Mouse (Mus musculus): ENCODE results near the gene Abhd14b. TPM values are rescaled to one million over a fixed set of nuclear protein-coding genes. Genes with fewer than 3 reads are reported as not detected.

Abhd14b gene
- polyA plus RNA-seq, 1 experiment: 80.0 TPM

DNA sequence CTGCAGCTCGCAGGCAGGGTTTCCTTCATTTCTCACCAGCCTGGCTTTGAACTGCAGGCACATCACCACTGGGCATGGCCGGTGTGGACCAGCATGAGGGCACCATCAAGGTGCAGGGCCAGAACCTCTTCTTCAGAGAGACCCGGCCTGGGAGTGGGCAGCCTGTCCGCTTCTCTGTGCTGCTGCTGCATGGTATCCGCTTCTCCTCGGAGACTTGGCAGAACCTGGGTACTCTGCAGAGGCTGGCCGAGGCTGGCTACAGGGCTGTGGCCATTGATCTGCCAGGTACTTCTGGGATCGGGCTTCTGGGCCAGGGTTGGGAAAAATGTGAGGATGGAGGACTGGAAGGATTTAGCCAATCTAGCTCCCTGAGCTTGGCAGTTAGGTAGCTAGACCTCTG, 2.7 kb downstream of the Abhd14b start:
- DNase-seq: no peak
- 82% methylated on average over 8 of the region's 8 CpGs for WGBS
- H3K4me3 ChIP-seq (replicated peaks; ENCODE audit: extremely low read depth, low read depth, low read length): no peak overlapping the region
- no peak for TF ChIP-seq CTCF (IDR thresholded peaks at IDR 0.05; ENCODE audit: insufficient read depth, low read length)
- TF ChIP-seq POLR2A (IDR thresholded peaks at IDR 0.05; ENCODE audit: borderline replicate concordance, extremely low read depth, low read depth, low read length): no peak
- H3K4me1 ChIP-seq (ENCODE audit: control insufficient read depth, insufficient read depth, low read length): peaks cover 21% of the 10 kb centered on the region

DNA sequence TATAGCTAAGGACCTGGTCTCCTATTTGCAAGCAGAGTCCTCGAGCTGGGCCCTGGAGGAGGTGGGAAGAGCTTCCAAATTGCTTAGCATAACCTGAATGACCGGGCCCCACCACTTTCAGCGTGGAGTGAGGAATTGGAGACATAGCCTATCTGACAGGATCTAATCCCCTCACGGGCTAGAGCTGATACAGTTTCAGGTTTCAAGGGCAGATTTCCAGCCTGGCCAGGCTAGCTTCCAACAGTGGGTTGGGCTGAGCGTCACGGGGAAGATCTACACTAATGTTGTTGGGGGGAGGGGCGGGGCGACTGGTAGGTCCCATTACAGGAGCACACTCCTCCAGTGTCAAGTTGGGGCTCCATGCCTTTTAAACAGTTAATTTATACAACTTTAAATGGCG, 3.4 kb downstream of the Abhd14b start:
- Histone ChIP-seq H3K4me3 (replicated peaks; ENCODE audit: extremely low read depth, low read depth, low read length) (no peak overlapping the region), H3K4me1 (ENCODE audit: control insufficient read depth, insufficient read depth, low read length) (peaks cover 21% of the 10 kb centered on the region)
- 35% methylated on average over 9 of the region's 9 CpGs for WGBS
- peak; percentile 47 for DNase-seq
- TF ChIP-seq POLR2A (IDR thresholded peaks at IDR 0.05; ENCODE audit: borderline replicate concordance, extremely low read depth, low read depth, low read length) (no peak), CTCF (IDR thresholded peaks at IDR 0.05; ENCODE audit: insufficient read depth, low read length) (no peak)

DNA sequence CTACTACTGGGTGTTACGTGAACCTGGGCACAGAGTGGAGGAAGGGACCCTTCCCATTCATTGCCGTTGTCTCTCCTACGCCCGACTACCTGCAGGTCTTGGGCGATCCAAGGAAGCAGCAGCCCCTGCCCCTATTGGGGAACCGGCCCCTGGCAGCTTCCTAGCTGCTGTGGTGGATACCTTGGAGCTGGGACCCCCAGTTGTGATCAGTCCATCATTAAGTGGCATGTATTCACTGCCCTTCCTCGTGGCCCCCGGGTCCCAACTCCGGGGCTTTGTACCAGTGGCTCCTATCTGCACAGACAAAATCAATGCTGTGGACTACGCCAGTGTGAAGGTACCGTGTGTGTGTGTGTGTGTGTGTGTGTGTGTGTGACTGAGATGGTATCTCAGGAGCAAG, 4.0 kb downstream of the Abhd14b start:
- Histone ChIP-seq H3K4me3 (replicated peaks; ENCODE audit: extremely low read depth, low read depth, low read length) (no peak overlapping the region), H3K4me1 (ENCODE audit: control insufficient read depth, insufficient read depth, low read length) (peaks cover 21% of the 10 kb centered on the region)
- WGBS: 77% methylated on average over 11 of the region's 11 CpGs
- DNase-seq: no peak
- no peak for TF ChIP-seq POLR2A (IDR thresholded peaks at IDR 0.05; ENCODE audit: borderline replicate concordance, extremely low read depth, low read depth, low read length)
- no peak for TF ChIP-seq CTCF (IDR thresholded peaks at IDR 0.05; ENCODE audit: insufficient read depth, low read length)

DNA sequence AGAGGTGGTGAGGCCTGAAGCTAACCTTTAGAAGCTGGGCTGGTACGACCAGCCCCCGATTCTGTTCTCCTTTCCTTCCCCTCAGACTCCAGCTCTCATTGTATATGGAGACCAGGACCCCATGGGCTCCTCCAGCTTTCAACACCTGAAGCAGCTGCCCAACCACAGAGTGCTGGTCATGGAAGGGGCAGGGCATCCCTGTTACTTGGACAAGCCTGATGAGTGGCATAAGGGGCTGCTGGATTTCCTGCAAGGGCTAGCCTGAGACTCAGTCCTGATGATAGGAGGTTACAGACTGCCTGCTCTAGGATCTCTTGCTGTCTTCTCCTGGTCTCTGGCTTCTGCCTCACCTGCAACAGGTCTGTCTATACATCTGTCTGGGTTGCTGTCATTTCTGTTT, 4.6 kb downstream of the Abhd14b start:
- peaks cover 21% of the 10 kb centered on the region for H3K4me1 ChIP-seq (ENCODE audit: control insufficient read depth, insufficient read depth, low read length)
- DNase-seq: no peak
- H3K4me3 ChIP-seq (replicated peaks; ENCODE audit: extremely low read depth, low read depth, low read length): no peak overlapping the region
- WGBS: 66% methylated on average over 2 of the region's 2 CpGs
- TF ChIP-seq POLR2A (IDR thresholded peaks at IDR 0.05; ENCODE audit: borderline replicate concordance, extremely low read depth, low read depth, low read length) (no peak), CTCF (IDR thresholded peaks at IDR 0.05; ENCODE audit: insufficient read depth, low read length) (no peak)

DNA sequence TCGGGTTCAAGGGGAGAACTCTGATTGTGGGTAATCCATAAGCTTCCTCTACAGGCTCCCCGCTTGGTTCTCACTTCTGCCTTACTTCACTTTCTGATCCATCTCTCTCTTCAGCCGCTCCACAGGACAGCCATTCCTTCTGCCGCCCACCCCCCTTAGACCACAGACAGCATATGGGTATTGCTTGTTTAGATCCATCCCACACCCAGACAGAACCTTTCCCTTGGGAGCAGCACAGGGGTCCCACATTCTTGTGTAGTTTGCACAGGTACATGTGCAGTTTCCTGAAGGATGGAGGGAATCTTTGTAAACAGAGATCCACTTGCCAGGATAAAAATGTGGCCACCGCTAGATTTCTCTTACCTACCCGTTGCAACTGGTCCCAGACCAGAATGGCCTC, 5.1 kb downstream of the Abhd14b start:
- TF ChIP-seq CTCF (IDR thresholded peaks at IDR 0.05; ENCODE audit: insufficient read depth, low read length): no peak
- no peak for TF ChIP-seq POLR2A (IDR thresholded peaks at IDR 0.05; ENCODE audit: borderline replicate concordance, extremely low read depth, low read depth, low read length)
- no peak for DNase-seq
- H3K4me1 ChIP-seq (ENCODE audit: control insufficient read depth, insufficient read depth, low read length): peaks cover 21% of the 10 kb centered on the region
- H3K4me3 ChIP-seq (replicated peaks; ENCODE audit: extremely low read depth, low read depth, low read length): no peak overlapping the region
- WGBS: 69% methylated on average over 6 of the region's 6 CpGs

DNA sequence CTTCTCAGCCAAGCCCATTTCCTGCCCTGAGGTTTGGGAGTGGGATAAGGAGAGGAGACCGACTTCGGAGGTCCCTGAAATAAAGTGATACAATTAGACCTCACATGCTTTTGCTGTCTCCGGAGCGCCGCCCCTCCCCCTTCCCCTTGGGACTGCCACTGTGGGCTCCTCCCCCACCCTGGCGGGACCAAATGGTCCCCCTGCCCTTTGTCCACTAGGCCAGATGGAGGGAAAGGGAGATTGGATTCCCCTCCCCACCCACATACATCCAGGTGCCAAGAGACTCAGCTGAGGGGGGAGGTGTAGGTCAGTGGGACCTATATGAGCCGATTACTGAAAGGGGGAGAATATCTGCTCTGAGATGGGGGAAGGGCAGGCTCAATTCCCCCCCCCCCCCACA, 5.6 kb downstream of the Abhd14b start:
- no peak overlapping the region for H3K4me3 ChIP-seq (replicated peaks; ENCODE audit: extremely low read depth, low read depth, low read length)
- TF ChIP-seq POLR2A (IDR thresholded peaks at IDR 0.05; ENCODE audit: borderline replicate concordance, extremely low read depth, low read depth, low read length): no peak
- no peak for TF ChIP-seq CTCF (IDR thresholded peaks at IDR 0.05; ENCODE audit: insufficient read depth, low read length)
- 20% methylated on average over 7 of the region's 7 CpGs for WGBS
- DNase-seq: no peak
- peaks cover 19% of the 10 kb centered on the region for H3K4me1 ChIP-seq (ENCODE audit: control insufficient read depth, insufficient read depth, low read length)

DNA sequence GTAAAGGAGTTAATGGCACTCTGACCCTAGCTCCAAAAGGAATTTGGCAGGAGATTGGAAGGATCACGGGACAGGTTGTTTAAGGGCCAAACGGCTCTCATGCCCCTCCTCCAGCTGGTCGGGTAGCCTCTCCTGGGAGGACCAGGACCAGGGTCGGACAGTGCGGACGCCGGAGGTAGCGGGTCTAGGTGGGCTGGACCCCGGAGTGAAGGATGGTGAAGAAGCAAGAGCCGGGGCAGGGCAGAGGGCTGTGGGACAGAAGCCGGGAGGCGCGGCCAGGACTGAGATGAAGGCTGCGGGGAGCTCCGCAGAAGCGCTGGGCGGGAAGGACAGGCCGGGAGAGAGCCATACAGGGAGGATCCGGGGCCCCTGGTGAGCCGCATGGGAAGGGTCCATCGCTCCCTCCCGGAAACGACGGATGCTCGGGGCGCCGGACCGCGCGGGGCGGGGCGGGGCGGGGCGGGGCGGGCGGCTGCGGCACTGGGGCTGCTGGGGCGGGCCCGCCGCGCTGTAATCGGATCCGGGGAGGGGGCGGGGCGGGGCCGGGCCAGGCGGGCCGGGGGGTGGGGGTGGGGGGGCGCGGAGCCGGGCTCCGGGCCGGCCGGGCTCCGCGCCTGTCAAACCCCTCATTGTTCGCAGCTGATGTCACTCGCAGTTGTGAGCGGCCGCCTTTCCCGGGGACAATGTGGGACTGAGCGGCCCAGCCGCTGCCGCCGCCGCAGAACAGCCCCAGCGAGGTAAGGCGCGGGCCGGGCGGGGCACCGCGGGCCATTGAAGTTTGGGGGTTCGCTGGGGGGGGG, 6.2 kb downstream of the Abhd14b start, which contains the start of gene Pcbp4:
Gene Pcbp4 (plus strand): TSS at position 21 of the 800 bp plus-strand sequence.
- WGBS: under 1% methylated on average over 40 of the region's 74 CpGs
- peak; percentile 68 for DNase-seq
- TF ChIP-seq POLR2A (IDR thresholded peaks at IDR 0.05; ENCODE audit: borderline replicate concordance, extremely low read depth, low read depth, low read length) (no peak; the same call in 1 of the 2 replicates), CTCF (IDR thresholded peaks at IDR 0.05; ENCODE audit: insufficient read depth, low read length) (no peak)
- peaks cover 14% of the 10 kb centered on the region for H3K4me1 ChIP-seq (ENCODE audit: control insufficient read depth, insufficient read depth, low read length)
- peak within 1 kb of the TSS; percentile 73 for H3K4me3 ChIP-seq (replicated peaks; ENCODE audit: extremely low read depth, low read depth, low read length)

DNA sequence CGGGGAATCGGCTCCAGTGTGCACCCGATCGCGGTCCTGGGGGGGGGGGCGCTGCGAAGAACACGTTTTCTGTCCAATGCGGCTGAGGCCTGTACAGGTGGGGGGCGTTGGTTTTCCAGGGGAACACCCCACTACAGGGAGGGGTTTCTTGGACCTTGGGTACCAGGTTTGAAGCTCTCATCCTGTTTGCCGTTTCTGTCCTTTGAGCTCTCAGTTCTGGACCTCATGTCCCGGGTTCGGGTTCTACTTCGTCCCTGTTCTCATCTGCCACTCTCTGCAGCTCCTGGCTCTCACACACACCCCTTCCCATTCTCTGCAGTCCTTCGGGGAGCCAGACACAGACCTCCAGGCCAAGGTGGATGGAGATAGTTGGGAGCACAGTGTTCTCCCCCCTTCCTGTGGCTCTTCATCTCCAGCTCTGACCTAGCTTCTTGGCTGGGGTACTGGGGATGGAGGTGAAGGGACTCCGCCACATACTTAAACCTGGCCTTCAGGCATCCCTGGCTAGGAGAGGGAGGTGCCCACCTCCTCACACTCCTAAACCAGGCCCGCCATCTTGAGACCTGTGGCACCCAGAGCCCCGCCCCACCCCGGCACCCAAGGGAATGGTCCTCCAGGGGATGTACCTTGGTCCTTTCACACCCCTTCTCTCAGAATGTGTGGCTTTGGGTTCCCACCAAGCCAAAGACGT, 7.0 kb downstream of the Abhd14b start:
- TF ChIP-seq POLR2A (IDR thresholded peaks at IDR 0.05; ENCODE audit: borderline replicate concordance, extremely low read depth, low read depth, low read length) (no peak), CTCF (IDR thresholded peaks at IDR 0.05; ENCODE audit: insufficient read depth, low read length) (no peak)
- WGBS: 18% methylated on average over 18 of the region's 20 CpGs
- peak overlapping the region; percentile 73 for H3K4me3 ChIP-seq (replicated peaks; ENCODE audit: extremely low read depth, low read depth, low read length)
- DNase-seq: no peak
- H3K4me1 ChIP-seq (ENCODE audit: control insufficient read depth, insufficient read depth, low read length): peaks cover 14% of the 10 kb centered on the region

DNA sequence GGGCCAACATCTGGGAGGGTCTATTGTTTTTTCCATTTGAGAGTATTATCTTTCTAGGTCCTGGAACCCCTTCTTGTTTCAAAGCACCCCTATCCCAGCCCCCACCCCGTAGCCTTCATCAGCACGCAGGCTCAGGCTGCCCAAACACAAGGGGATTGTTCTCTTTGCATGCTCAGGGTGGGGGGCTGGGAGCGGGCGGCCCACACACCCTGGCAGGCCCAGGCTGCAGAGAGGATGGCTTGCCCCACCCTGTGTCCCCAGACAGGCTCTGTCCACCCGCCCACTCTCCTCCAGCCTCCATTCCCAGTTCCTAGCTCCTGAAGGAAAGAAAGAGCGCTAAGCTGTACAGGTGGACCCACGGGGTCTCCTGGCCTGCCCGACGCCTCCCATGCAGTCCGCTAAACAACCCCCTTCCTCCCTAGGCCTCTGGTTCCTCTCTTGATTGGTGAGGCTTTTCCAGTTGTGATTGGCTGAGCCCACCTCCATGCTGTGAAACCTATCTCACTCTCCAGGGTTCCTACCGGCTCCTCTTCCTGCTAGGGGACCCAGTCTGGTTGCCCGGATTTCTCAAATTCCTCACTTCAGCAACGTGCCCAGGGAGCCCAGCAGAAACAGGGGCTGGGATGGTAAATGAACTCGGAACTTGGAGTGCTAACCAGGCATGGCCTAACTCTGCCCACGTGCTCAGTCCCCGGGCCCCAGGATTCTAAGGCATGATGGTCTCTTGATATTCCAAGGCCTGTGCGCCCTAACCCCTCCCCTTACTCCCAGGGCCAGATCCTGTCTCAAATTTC, 7.8 kb downstream of the Abhd14b start:
- TF ChIP-seq CTCF (IDR thresholded peaks at IDR 0.05; ENCODE audit: insufficient read depth, low read length) (no peak), POLR2A (IDR thresholded peaks at IDR 0.05; ENCODE audit: borderline replicate concordance, extremely low read depth, low read depth, low read length) (no peak)
- Histone ChIP-seq H3K4me1 (ENCODE audit: control insufficient read depth, insufficient read depth, low read length) (peaks cover 11% of the 10 kb centered on the region), H3K4me3 (replicated peaks; ENCODE audit: extremely low read depth, low read depth, low read length) (no peak overlapping the region)
- no peak for DNase-seq
- WGBS: 55% methylated on average over 17 of the region's 17 CpGs

Data from lung, adult 2 months (tissue).